ENCODE assay signal across 8 mouse cellular contexts in genomic region chr7:13023928-13024731, GRCm38 (mm10). TPM values are rescaled to one million over a fixed set of nuclear protein-coding genes. Genes with fewer than 3 reads are reported as not detected.
DNase-seq lines count a peak whose midpoint lies in the region; ATAC-seq lines count a peak whose summit lies in the region.

No protein-coding gene starts in this region.

- H3K4me3 ChIP-seq in hindbrain, embryonic 13.5 days, result peak overlapping the region; percentile 87

- peak overlapping the region; percentile 100 for H3K27ac ChIP-seq in hindbrain, embryonic 13.5 days

- 0% methylated on average over 62 of the region's 95 CpGs for WGBS in hindbrain, embryonic 13.5 days

- DNase-seq in R1 (ENCODE audit: low read depth, low spot score), result peak; percentile 98
- DNase-seq in cerebellum, postnatal 14 days, result peak; percentile 96 to 98
- DNase-seq in frontal cortex, postnatal 14 days (ENCODE audit: low spot score in 2 of 2), result peak; percentile 92 to 95
- DNase-seq in layer of hippocampus, postnatal 25 days (ENCODE audit: extremely low spot score in 1 of 2, low spot score in 1 of 2), result peak; percentile 93 to 99
- DNase-seq in lung, postnatal 14 days, result peak; percentile 93
- peak; percentile 94 for DNase-seq in ovary, postnatal 36 days (ENCODE audit: low spot score)
- peak; percentile 95 for DNase-seq in thymus, postnatal 14 days

- peak overlapping the region; percentile 98 for H3K9ac ChIP-seq in hindbrain, embryonic 13.5 days

- H3K4me1 ChIP-seq in hindbrain, embryonic 13.5 days (replicated peaks), result peaks cover 37% of the 10 kb centered on the region

- no peaks in the 10 kb centered on the region for H3K27me3 ChIP-seq in hindbrain, embryonic 13.5 days

- H3K9me3 ChIP-seq in hindbrain, embryonic 13.5 days, result no peaks in the 10 kb centered on the region

- H3K4me2 ChIP-seq in hindbrain, embryonic 13.5 days, result peak overlapping the region; percentile 98

- peak; percentile 87 for ATAC-seq in hindbrain, embryonic 13.5 days (ENCODE audit: low FRiP score)

- peaks cover 35% of the 10 kb centered on the region for H3K36me3 ChIP-seq in hindbrain, embryonic 13.5 days

RNA-seq across cellular contexts. Expression of gene Chmp2a, which starts 10.5 kb away (rescaled TPM):
- 181 and 184 TPM in 2 replicates for polyA plus RNA-seq in hindbrain, embryonic 13.5 days (2015; fragmentation: Nextera tagmentation; extraction: Ambion mirVana)
- total RNA-seq in layer of hippocampus, postnatal 25 days (2021), result 100 to 1,000 TPM; 128 to 149 TPM

RNA-seq across cellular contexts. Expression of gene Ube2m, which starts 13.9 kb away (rescaled TPM):
- 80.3 and 95.9 TPM in 2 replicates for polyA plus RNA-seq in hindbrain, embryonic 13.5 days (2015; fragmentation: Nextera tagmentation; extraction: Ambion mirVana)
- total RNA-seq in layer of hippocampus, postnatal 25 days (2021), result 100 to 1,000 TPM; 197 to 209 TPM

RNA-seq across cellular contexts. Expression of gene Zbtb45, which starts 14.3 kb away (rescaled TPM):
- 37.0 and 37.4 TPM in 2 replicates for polyA plus RNA-seq in hindbrain, embryonic 13.5 days (2015; fragmentation: Nextera tagmentation; extraction: Ambion mirVana)
- total RNA-seq in layer of hippocampus, postnatal 25 days (2021), result 10 to 100 TPM; 34.4 to 35.3 TPM

RNA-seq across cellular contexts. Expression of gene Trim28, which starts 25.2 kb away (rescaled TPM):
- polyA plus RNA-seq in hindbrain, embryonic 13.5 days (2015; fragmentation: Nextera tagmentation; extraction: Ambion mirVana), result 216 and 239 TPM in 2 replicates
- total RNA-seq in layer of hippocampus, postnatal 25 days (2021), result 100 to 1,000 TPM; 236 to 250 TPM

RNA-seq across cellular contexts. Expression of gene Slc27a5, which starts 26.1 kb away (rescaled TPM):
- polyA plus RNA-seq in hindbrain, embryonic 13.5 days (2015; fragmentation: Nextera tagmentation; extraction: Ambion mirVana), result 0.19 and 0.44 TPM in 2 replicates
- total RNA-seq in layer of hippocampus, postnatal 25 days (2021), result under 1 TPM; 0.22 to 0.47 TPM

Comparison
In these comparisons a context has a peak if more than half of its experiments do, and no peak if none do; other contexts are left out.
1. Peak in every context shown above with its lines: DNase-seq, ATAC-seq, H3K4me3 ChIP-seq and H3K27ac ChIP-seq.